Mouse (Mus musculus) MEL (cell line): ENCODE data around the gene Ccdc40.

Experiments used
- EP300 ChIP-seq, 2 experiments: IDR thresholded peaks; 2 replicates each; pipeline ENCODE4 v1.6.1; 2011; ENCODE audit warnings: improper control_type of control experiment in 2 of 2, low read length in 2 of 2, low read depth in 1 of 2, mild to moderate bottlenecking in 1 of 2
- MYB ChIP-seq: IDR thresholded peaks from 2 replicates; pipeline ENCODE4 v1.6.1; 2011; ENCODE audit warnings: mild to moderate bottlenecking, low read depth, low read length, improper control_type of control experiment
- POLR2A ChIP-seq, 2 experiments: IDR thresholded peaks; 2 replicates each; pipeline ENCODE4 v1.6.1; 2011 to 2012; ENCODE audit warnings: low read length in 2 of 2, mild to moderate bottlenecking in 2 of 2, control low read depth in 1 of 2, improper control_type of control experiment in 1 of 2, low read depth in 1 of 2, moderate library complexity in 1 of 2; ENCODE audit not compliant: control insufficient read depth in 1 of 2, insufficient read depth in 1 of 2, poor library complexity in 1 of 2

DNA sequence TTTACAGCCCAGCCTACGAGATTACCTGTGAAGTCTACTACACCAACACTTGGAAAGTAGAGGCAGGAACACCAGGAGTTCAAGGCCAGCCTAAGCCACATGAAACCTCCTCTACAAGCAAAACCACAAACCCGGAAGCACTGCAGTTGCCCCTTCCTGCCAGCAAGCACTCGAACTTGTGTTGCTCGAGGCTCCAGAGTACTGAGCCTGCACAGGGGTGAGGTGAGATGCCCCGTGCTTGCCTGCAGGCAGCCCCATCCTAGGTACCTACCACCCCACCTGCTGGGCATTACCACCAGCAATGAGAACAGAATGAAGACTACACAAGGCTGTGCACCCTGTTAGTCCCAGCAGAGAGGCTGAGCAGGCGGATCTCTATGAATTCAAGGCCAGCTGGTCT is 69.6 kb downstream of the Ccdc40 start:
- TF ChIP-seq MYB = no peak
- no peak for TF ChIP-seq EP300 (IDR thresholded peaks at IDR 0.05; ENCODE audit: low read depth in 1 of 2, low read length in 2 of 2)
- no peak for TF ChIP-seq POLR2A (IDR thresholded peaks at IDR 0.05; ENCODE audit: control insufficient read depth in 1 of 2, insufficient read depth in 1 of 2, low read depth in 1 of 2, low read length in 2 of 2, poor library complexity in 1 of 2)
